Mouse (Mus musculus) 3T3-L1 (cell line): ENCODE measurements at regions not wholly inside any gene's neighbourhood (a gene's known extent, or its start where the extent isn't known, plus 50 kb on each side); places are given as distances from the start of the nearest gene placed in this dataset.
A peak's percentile ranks its signal among the peaks of the same experiment; 100 is the strongest.

Source experiments
- DNase-seq: peaks from one replicate; pipeline ENCODE4 v3.0.0-alpha.2; 2015; ENCODE audit warnings: low read depth, low spot score

GRCm38 (mm10) chr7:69844631-69845324 lies 521.8 kb downstream of the Nr2f2 start:
- no peak for DNase-seq

GRCm38 (mm10) chr7:69837379-69837778 lies 529.2 kb downstream of the Nr2f2 start:
- no peak for DNase-seq

- DNase-seq, result no peak
Observed at GRCm38 (mm10) chr7:69827251-69827650, 539.3 kb downstream of the Nr2f2 start.

GRCm38 (mm10) chr7:69820570-69820969 lies 546.0 kb downstream of the Nr2f2 start:
- peak; percentile 17 for DNase-seq

GRCm38 (mm10) chr7:69812301-69812700 lies 554.2 kb downstream of the Nr2f2 start:
- DNase-seq, result peak; percentile 53

- peak; percentile 63 for DNase-seq
Observed at GRCm38 (mm10) chr7:69810873-69811272, 555.7 kb downstream of the Nr2f2 start.

GRCm38 (mm10) chr7:69807220-69807619 lies 559.3 kb downstream of the Nr2f2 start:
- DNase-seq, result peak; percentile 29

- DNase-seq, result no peak
Observed at GRCm38 (mm10) chr7:69770980-69771348, 595.6 kb downstream of the Nr2f2 start.

GRCm38 (mm10) chr7:69770313-69770979 lies 596.1 kb downstream of the Nr2f2 start:
- no peak for DNase-seq

- peak; percentile 24 for DNase-seq
Observed at GRCm38 (mm10) chr7:69766451-69766850, 600.1 kb downstream of the Nr2f2 start.

- no peak for DNase-seq
Observed at GRCm38 (mm10) chr7:69740495-69740894, 626.0 kb downstream of the Nr2f2 start.

GRCm38 (mm10) chr7:69738998-69739397 lies 627.5 kb downstream of the Nr2f2 start:
- no peak for DNase-seq

- peak; percentile 42 for DNase-seq
Observed at GRCm38 (mm10) chr7:69715081-69715480, 651.5 kb downstream of the Nr2f2 start.

- peak; percentile 40 for DNase-seq
Observed at GRCm38 (mm10) chr7:69670211-69670610, 696.3 kb downstream of the Nr2f2 start.

- DNase-seq, result no peak
Observed at GRCm38 (mm10) chr7:69655583-69655982, 711.0 kb downstream of the Nr2f2 start.

- DNase-seq, result no peak
Observed at GRCm38 (mm10) chr7:69645449-69645848, 721.1 kb downstream of the Nr2f2 start.

GRCm38 (mm10) chr7:69641652-69642051 lies 724.9 kb downstream of the Nr2f2 start:
- DNase-seq, result no peak

- DNase-seq, result no peak
Observed at GRCm38 (mm10) chr7:69599866-69600265, 766.7 kb downstream of the Nr2f2 start.

- no peak for DNase-seq
Observed at GRCm38 (mm10) chr7:69585716-69586115, 780.8 kb downstream of the Nr2f2 start.

GRCm38 (mm10) chr7:69585131-69585530 lies 781.4 kb downstream of the Nr2f2 start:
- DNase-seq, result peak; percentile 63

GRCm38 (mm10) chr7:69584516-69584915 lies 782.0 kb downstream of the Nr2f2 start:
- peak; percentile 19 for DNase-seq

- no peak for DNase-seq
Observed at GRCm38 (mm10) chr7:69583901-69584300, 782.6 kb downstream of the Nr2f2 start.

GRCm38 (mm10) chr7:69581668-69582067 lies 784.9 kb downstream of the Nr2f2 start:
- no peak for DNase-seq
